Mouse (Mus musculus): ENCODE results near the gene Spata31d1d. TPM values are rescaled to one million over a fixed set of nuclear protein-coding genes. Genes with fewer than 3 reads are reported as not detected.

Gene Spata31d1d
- polyA plus RNA-seq, 1 experiment from 2014 or later: not detected

DNA sequence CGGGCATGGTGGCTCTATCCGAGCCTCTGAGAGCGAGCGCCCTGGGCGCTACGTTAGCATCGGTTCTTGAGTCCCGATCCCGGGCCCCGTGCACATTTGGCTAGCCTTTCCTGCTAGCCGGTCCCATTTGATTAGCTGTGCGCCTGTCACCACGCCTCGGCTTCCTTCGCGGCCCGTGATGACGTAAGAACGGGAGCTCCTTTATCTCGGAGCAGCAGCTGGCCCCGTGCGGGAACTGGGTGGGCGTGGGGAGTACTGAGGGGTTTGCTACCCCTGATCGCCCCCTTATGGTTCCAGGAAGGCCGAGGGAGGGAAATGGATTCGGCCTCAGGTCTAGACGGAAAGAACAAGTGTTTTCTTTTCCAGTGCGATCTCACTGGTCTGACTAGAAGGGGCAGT, 38.6 kb upstream of the Spata31d1d start:
- H3K4me1 ChIP-seq (replicated peaks; ENCODE audit: control insufficient read depth, insufficient read depth): peaks cover 6% of the 10 kb centered on the region
- WGBS: under 1% methylated on average over 28 of the region's 28 CpGs
- TF ChIP-seq CTCF (IDR thresholded peaks at IDR 0.05; ENCODE audit: low read depth) (peak; percentile 56), EP300 (optimal IDR thresholded peaks at IDR 0.05) (peak; percentile 75)
- H3K4me3 ChIP-seq (ENCODE audit: low read depth, low read length): peak overlapping the region; percentile 85
- H3K27ac ChIP-seq (replicated peaks): peak overlapping the region; percentile 97
- peak overlapping the region; percentile 59 for H3K4me2 ChIP-seq (replicated peaks; ENCODE audit: low read depth)
- ATAC-seq (ENCODE audit: low FRiP score, low TSS enrichment) (peak; percentile 73), DNase-seq (ENCODE audit: low spot score) (peak; percentile 87)
- H3K9ac ChIP-seq (ENCODE audit: low read length): peak overlapping the region; percentile 56
- H3K27me3 ChIP-seq (ENCODE audit: control insufficient read depth, insufficient read depth, low read length): no peaks in the 10 kb centered on the region
- H3K9me3 ChIP-seq (ENCODE audit: control insufficient read depth, low read length): no peaks in the 10 kb centered on the region
- H3K36me3 ChIP-seq (ENCODE audit: control insufficient read depth, insufficient read depth, low read length): peaks cover 6% of the 10 kb centered on the region; the same call in 1 of the 2 replicates

DNA sequence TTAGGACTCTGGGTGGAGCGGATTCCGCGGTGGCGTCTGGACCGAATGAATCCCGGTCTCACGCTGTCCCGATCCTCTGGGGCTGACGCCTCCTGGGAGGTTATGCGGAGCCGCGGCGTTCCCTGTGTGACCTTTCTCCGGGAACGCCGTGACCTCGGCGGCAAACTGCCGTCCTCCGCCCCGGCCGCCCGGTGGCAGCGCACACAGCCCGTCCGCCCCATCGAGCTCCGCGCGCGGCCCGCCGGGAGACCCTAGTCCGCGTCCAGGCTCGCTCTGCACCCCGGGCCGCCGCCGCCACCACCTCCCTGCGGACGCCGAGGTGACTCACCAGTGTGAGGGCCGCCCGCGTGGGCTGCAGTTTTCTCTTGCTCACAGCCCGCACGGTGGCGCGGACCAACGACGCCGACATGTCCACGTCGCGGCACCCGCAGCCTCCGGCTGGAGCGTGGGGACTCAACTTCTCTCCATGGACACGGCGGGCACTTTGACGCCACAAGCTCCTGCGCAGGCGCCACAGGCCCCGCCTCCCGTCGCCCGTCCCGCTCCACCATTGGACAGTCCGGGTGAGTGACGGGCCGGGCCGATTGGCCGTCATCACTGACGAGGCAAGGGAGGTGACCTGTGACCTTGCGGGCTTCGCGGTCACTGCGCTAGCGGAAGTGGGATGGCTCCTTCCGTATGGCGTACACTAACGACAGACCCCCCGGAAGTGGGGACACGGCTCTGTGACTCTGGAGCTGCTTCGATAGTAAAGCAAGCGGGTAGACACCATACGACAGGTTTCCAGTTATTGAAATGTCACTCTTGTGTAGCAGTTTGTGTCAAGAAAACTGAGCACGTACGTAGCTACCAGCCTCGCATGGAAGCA, 38.0 kb upstream of the Spata31d1d start, which contains the start of gene Isca1:
Gene Isca1, minus strand, starts transcription at position 515 of the 868 bp plus-strand sequence.
- Histone ChIP-seq H3K27me3 (ENCODE audit: control insufficient read depth, insufficient read depth, low read length) (no peaks in the 10 kb centered on the region), H3K4me1 (replicated peaks; ENCODE audit: control insufficient read depth, insufficient read depth) (peaks cover 6% of the 10 kb centered on the region), H3K4me3 (ENCODE audit: low read depth, low read length) (peak within 1 kb of the TSS; percentile 85), H3K4me2 (replicated peaks; ENCODE audit: low read depth) (peak within 1 kb of the TSS; percentile 74), H3K9ac (ENCODE audit: low read length) (peak within 1 kb of the TSS; percentile 88), H3K27ac (replicated peaks) (peak within 1 kb of the TSS; percentile 97), H3K9me3 (ENCODE audit: control insufficient read depth, low read length) (no peaks in the 10 kb centered on the region), H3K36me3 (ENCODE audit: control insufficient read depth, insufficient read depth, low read length) (peaks cover 6% of the 10 kb centered on the region; the same call in 1 of the 2 replicates)
- under 1% methylated on average over 89 of the region's 91 CpGs for WGBS
- TF ChIP-seq EP300 (optimal IDR thresholded peaks at IDR 0.05) (no peak), CTCF (IDR thresholded peaks at IDR 0.05; ENCODE audit: low read depth) (no peak)
- ATAC-seq (ENCODE audit: low FRiP score, low TSS enrichment): peak; percentile 96
- peak; percentile 99 for DNase-seq (ENCODE audit: low spot score)

DNA sequence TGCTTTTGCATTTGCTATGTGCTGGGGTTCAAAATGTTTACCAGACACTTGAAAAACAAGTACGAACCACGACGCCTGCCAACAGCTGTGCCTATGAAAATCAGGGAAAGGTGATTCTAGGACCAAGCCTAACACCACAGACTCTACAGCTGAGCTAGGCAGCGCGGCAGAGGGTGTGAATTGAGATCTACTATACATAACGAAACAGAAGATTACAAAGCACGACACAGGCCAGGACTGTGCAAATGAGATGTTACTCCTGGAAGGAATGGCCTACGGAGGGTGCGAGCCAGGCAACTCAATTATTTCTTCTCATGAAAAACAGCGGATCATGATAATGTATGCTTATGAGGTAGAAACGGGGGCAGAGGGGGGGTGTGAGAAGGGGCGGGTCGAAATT, 37.0 kb upstream of the Spata31d1d start:
- DNase-seq (ENCODE audit: low spot score): peak; percentile 36
- Histone ChIP-seq H3K9ac (ENCODE audit: low read length) (peak overlapping the region; percentile 88), H3K27ac (replicated peaks) (peak overlapping the region; percentile 45; the same call in 1 of the 2 replicates), H3K4me1 (replicated peaks; ENCODE audit: control insufficient read depth, insufficient read depth) (peaks cover 6% of the 10 kb centered on the region), H3K4me3 (ENCODE audit: low read depth, low read length) (peak overlapping the region; percentile 85), H3K4me2 (replicated peaks; ENCODE audit: low read depth) (peak overlapping the region; percentile 74), H3K36me3 (ENCODE audit: control insufficient read depth, insufficient read depth, low read length) (peaks cover 6% of the 10 kb centered on the region; the same call in 1 of the 2 replicates), H3K9me3 (ENCODE audit: control insufficient read depth, low read length) (no peaks in the 10 kb centered on the region), H3K27me3 (ENCODE audit: control insufficient read depth, insufficient read depth, low read length) (no peaks in the 10 kb centered on the region)
- no peak for ATAC-seq (ENCODE audit: low FRiP score, low TSS enrichment)
- no peak for TF ChIP-seq CTCF (IDR thresholded peaks at IDR 0.05; ENCODE audit: low read depth)
- TF ChIP-seq EP300 (optimal IDR thresholded peaks at IDR 0.05): no peak
- WGBS: 19% methylated on average over 13 of the region's 13 CpGs

DNA sequence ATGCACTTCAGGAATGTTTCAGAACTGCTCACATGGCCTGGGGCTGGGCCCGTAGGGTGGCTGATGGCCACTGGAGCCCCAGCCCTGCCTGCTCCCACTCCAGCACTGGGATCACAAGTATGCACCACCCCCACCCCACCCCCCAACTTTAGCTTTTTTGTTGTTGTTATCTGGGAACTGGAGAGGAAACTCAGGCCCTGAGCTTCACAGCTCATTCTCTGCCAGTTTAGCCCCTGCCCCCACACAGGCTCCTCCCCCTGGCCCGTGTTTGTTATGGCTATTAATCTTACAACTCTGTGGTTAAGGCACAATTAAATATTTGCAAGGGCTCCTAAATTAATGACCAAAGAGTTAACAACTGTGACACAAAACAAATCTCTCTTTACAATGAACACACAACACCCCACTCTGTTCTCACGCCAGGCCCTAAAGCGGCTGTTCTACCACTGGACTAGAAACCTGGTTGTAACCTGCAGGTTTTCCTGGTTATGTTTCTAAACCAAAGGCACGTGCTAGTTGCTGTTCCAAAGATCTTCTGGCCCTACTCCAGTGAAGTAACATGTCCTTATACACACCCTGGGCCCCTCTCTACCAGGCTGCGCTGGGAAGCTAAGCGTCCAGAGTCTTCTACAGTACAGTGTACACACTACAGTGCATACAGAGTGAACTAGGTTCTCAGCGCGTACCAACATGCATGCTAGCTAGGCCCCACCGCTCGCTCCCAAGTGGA, 35.4 kb upstream of the Spata31d1d start:
- Histone ChIP-seq H3K4me1 (replicated peaks; ENCODE audit: control insufficient read depth, insufficient read depth) (peaks cover 6% of the 10 kb centered on the region), H3K4me2 (replicated peaks; ENCODE audit: low read depth) (peak overlapping the region; percentile 38), H3K27ac (replicated peaks) (peak overlapping the region; percentile 71; the same call in 1 of the 2 replicates), H3K36me3 (ENCODE audit: control insufficient read depth, insufficient read depth, low read length) (peaks cover 3% of the 10 kb centered on the region; the same call in 1 of the 2 replicates), H3K27me3 (ENCODE audit: control insufficient read depth, insufficient read depth, low read length) (no peaks in the 10 kb centered on the region), H3K9ac (ENCODE audit: low read length) (0 out of 2 replicates have a peak overlapping the region, but pooled peaks have one; percentile 35), H3K4me3 (ENCODE audit: low read depth, low read length) (peak overlapping the region; percentile 2; the same call in 1 of the 2 replicates), H3K9me3 (ENCODE audit: control insufficient read depth, low read length) (no peaks in the 10 kb centered on the region)
- 36% methylated on average over 11 of the region's 11 CpGs for WGBS
- no peak for TF ChIP-seq EP300 (optimal IDR thresholded peaks at IDR 0.05)
- no peak for TF ChIP-seq CTCF (IDR thresholded peaks at IDR 0.05; ENCODE audit: low read depth)
- peak; percentile 25; the same call in 1 of the 2 replicates for ATAC-seq (ENCODE audit: low FRiP score, low TSS enrichment)
- peak; percentile 70 for DNase-seq (ENCODE audit: low spot score)

DNA sequence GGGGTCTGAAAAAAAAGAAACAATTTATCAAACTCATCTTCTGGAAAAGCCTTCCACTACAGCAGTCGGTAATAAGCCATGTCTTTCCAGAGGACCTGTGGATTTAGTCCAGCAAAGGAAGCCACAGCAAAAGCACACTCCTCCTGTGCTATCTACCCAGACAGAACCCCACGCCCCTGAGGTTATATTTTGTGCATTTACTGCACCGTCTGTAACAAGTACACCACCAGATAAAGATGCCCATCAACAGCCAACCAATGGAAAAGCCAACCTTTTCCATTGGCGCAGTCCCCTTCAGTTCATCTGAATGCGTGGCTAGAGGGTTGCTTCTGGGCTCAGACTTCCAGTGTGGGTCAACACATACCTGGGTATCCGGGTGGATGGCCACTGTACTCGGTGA, 31.2 kb upstream of the Spata31d1d start:
- Histone ChIP-seq H3K27ac (replicated peaks) (no peak overlapping the region), H3K27me3 (ENCODE audit: control insufficient read depth, insufficient read depth, low read length) (no peaks in the 10 kb centered on the region), H3K9ac (ENCODE audit: low read length) (no peak overlapping the region), H3K4me3 (ENCODE audit: low read depth, low read length) (no peak overlapping the region), H3K4me1 (replicated peaks; ENCODE audit: control insufficient read depth, insufficient read depth) (peaks cover 6% of the 10 kb centered on the region), H3K4me2 (replicated peaks; ENCODE audit: low read depth) (no peak overlapping the region), H3K36me3 (ENCODE audit: control insufficient read depth, insufficient read depth, low read length) (peaks cover 8% of the 10 kb centered on the region; the same call in 1 of the 2 replicates), H3K9me3 (ENCODE audit: control insufficient read depth, low read length) (no peaks in the 10 kb centered on the region)
- WGBS: 85% methylated on average over 7 of the region's 7 CpGs
- no peak for TF ChIP-seq CTCF (IDR thresholded peaks at IDR 0.05; ENCODE audit: low read depth)
- TF ChIP-seq EP300 (optimal IDR thresholded peaks at IDR 0.05): no peak
- ATAC-seq (ENCODE audit: low FRiP score, low TSS enrichment) (no peak), DNase-seq (ENCODE audit: low spot score) (no peak)
